In genomic region chr15:84216461-84217084, GRCm38 (mm10) we compare ENCODE assay signal across 8 mouse cellular contexts. TPM values are rescaled to one million over a fixed set of nuclear protein-coding genes. Genes with fewer than 3 reads are reported as not detected.
DNase-seq lines count a peak whose midpoint lies in the region; ATAC-seq lines count a peak whose summit lies in the region.

No protein-coding gene starts in this region.

- no peak overlapping the region for H3K9ac ChIP-seq in heart, embryonic 13.5 days
- H3K9ac ChIP-seq in midbrain, embryonic 11.5 days (ENCODE audit: low read length), result peak overlapping the region; percentile 16; the same call in 1 of the 2 replicates

- H3K4me2 ChIP-seq in heart, embryonic 13.5 days, result no peak overlapping the region
- no peak overlapping the region for H3K4me2 ChIP-seq in midbrain, embryonic 11.5 days

- intact Hi-C loops in heart, postnatal 10 days (cut with DNase I), result loop anchor here (10.0 kb wide), 1 partner anchor 398 kb away; no protein-coding TSS in a partner anchor
- intact Hi-C loops in left cerebral cortex, postnatal 4 days (cut with DNase I), result no loop called here

- no peaks in the 10 kb centered on the region for H3K27me3 ChIP-seq in heart, embryonic 13.5 days (replicated peaks)
- no peaks in the 10 kb centered on the region for H3K27me3 ChIP-seq in midbrain, embryonic 11.5 days (ENCODE audit: control insufficient read depth, insufficient read depth, low read length)

- 26% methylated on average over 7 of the region's 7 CpGs for WGBS in heart, embryonic 13.5 days
- 38% methylated on average over 7 of the region's 7 CpGs for WGBS in midbrain, embryonic 11.5 days

- DNase-seq in heart, postnatal 10 days, result no peak
- DNase-seq in embryo, embryonic 10.5 days (ENCODE audit: low spot score), result peak; percentile 79
- peak; percentile 78 for DNase-seq in kidney, adult 11 months
- DNase-seq in midbrain, embryonic 11.5 days (ENCODE audit: low spot score, missing footprints), result no peak
- DNase-seq in left cerebral cortex, postnatal 4 days, result no peak
- DNase-seq in left cerebral cortex, adult 9 months (ENCODE audit: low spot score in 2 of 2), result no peak

- H3K9me3 ChIP-seq in heart, embryonic 13.5 days, result no peaks in the 10 kb centered on the region
- H3K9me3 ChIP-seq in midbrain, embryonic 11.5 days (ENCODE audit: control insufficient read depth, low read length), result no peaks in the 10 kb centered on the region

- H3K4me3 ChIP-seq in heart, embryonic 13.5 days, result no peak overlapping the region
- no peak overlapping the region for H3K4me3 ChIP-seq in midbrain, embryonic 11.5 days (ENCODE audit: low read depth, low read length)

- peak overlapping the region; percentile 33; the same call in 1 of the 2 replicates for H3K27ac ChIP-seq in heart, embryonic 13.5 days (replicated peaks)
- H3K27ac ChIP-seq in midbrain, embryonic 11.5 days (ENCODE audit: low read depth, low read length), result no peak overlapping the region

- H3K4me1 ChIP-seq in heart, embryonic 13.5 days, result peaks cover 63% of the 10 kb centered on the region
- peaks cover 16% of the 10 kb centered on the region for H3K4me1 ChIP-seq in midbrain, embryonic 11.5 days (ENCODE audit: control insufficient read depth, insufficient read depth, low read length)

- peaks cover 27% of the 10 kb centered on the region for H3K36me3 ChIP-seq in heart, embryonic 13.5 days
- 0 out of 2 replicates have a peak, but pooled peaks cover 2% of the 10 kb centered on the region for H3K36me3 ChIP-seq in midbrain, embryonic 11.5 days (ENCODE audit: control insufficient read depth, insufficient read depth, low read length)

- ATAC-seq in heart, embryonic 13.5 days (ENCODE audit: extremely low read depth, insufficient number of reproducible peaks, low FRiP score, low TSS enrichment), result no peak
- ATAC-seq in midbrain, embryonic 11.5 days (ENCODE audit: low FRiP score), result no peak
- no peak for ATAC-seq in megakaryocyte-erythroid progenitor cell, adult 5-6 weeks (replicated peaks; ENCODE audit: low FRiP score, low TSS enrichment, poor library complexity, severe bottlenecking)

RNA-seq across cellular contexts. Expression of gene Parvb, which starts 15.3 kb away (rescaled TPM):
- polyA plus RNA-seq in heart, embryonic 13.5 days (2015; fragmentation: Nextera tagmentation; extraction: Ambion mirVana), result 12.7 and 15.5 TPM in 2 replicates
- total RNA-seq in heart, postnatal 10 days (2021), result 100 to 1,000 TPM; 165 to 174 TPM
- 10.2 and 10.8 TPM in 2 replicates for polyA plus RNA-seq in midbrain, embryonic 11.5 days (2014; fragmentation: Nextera tagmentation; extraction: Ambion mirVana)
- 10 to 100 TPM; 28.0 to 30.4 TPM for total RNA-seq in left cerebral cortex, postnatal 4 days (2021)
- total RNA-seq in megakaryocyte-erythroid progenitor cell, adult 5-6 weeks (2014; fragmentation: Nextera tagmentation), result 28.9 and 29.8 TPM in 2 replicates
- 2.1 and 3.2 TPM in 2 replicates for total RNA-seq in megakaryocyte-erythroid progenitor cell, adult 5-6 weeks (2017)

RNA-seq across cellular contexts. Expression of gene Samm50, which starts 24.5 kb away (rescaled TPM):
- polyA plus RNA-seq in heart, embryonic 13.5 days (2015; fragmentation: Nextera tagmentation; extraction: Ambion mirVana), result 103 and 117 TPM in 2 replicates
- total RNA-seq in heart, postnatal 10 days (2021), result 100 to 1,000 TPM; 254 to 262 TPM
- polyA plus RNA-seq in midbrain, embryonic 11.5 days (2014; fragmentation: Nextera tagmentation; extraction: Ambion mirVana), result 75.9 and 77.4 TPM in 2 replicates
- total RNA-seq in left cerebral cortex, postnatal 4 days (2021), result 10 to 100 TPM; 91.1 to 93.9 TPM
- 69.2 and 88.5 TPM in 2 replicates for total RNA-seq in megakaryocyte-erythroid progenitor cell, adult 5-6 weeks (2014; fragmentation: Nextera tagmentation)
- 46.4 and 53.9 TPM in 2 replicates for total RNA-seq in megakaryocyte-erythroid progenitor cell, adult 5-6 weeks (2017)

RNA-seq across cellular contexts. Expression of gene Pnpla3, which starts 48.9 kb away (rescaled TPM):
- polyA plus RNA-seq in heart, embryonic 13.5 days (2015; fragmentation: Nextera tagmentation; extraction: Ambion mirVana), result 0.88 and 0.94 TPM in 2 replicates
- 1 to 10 TPM; 4.5 to 4.6 TPM for total RNA-seq in heart, postnatal 10 days (2021)
- polyA plus RNA-seq in midbrain, embryonic 11.5 days (2014; fragmentation: Nextera tagmentation; extraction: Ambion mirVana), result 1.5 and 1.7 TPM in 2 replicates
- 10 to 100 TPM; 12.6 to 13.1 TPM for total RNA-seq in left cerebral cortex, postnatal 4 days (2021)
- not detected in 2 replicates for total RNA-seq in megakaryocyte-erythroid progenitor cell, adult 5-6 weeks (2014; fragmentation: Nextera tagmentation)
- total RNA-seq in megakaryocyte-erythroid progenitor cell, adult 5-6 weeks (2017), result not detected in 2 replicates

Comparison
In these comparisons a context has a peak if more than half of its experiments do, and no peak if none do; other contexts are left out.
1. DNase-seq: peak in embryo, embryonic 10.5 days (single experiment) and kidney, adult 11 months (single experiment); none in heart, postnatal 10 days (0 of 2), midbrain, embryonic 11.5 days (single experiment), left cerebral cortex, postnatal 4 days (single experiment) and left cerebral cortex, adult 9 months (0 of 2).
2. RNA of gene Parvb, which starts 15.3 kb away (total RNA-seq): 165 to 174 TPM in heart, postnatal 10 days; 28.0 to 30.4 TPM in left cerebral cortex, postnatal 4 days and 2.1 to 29.8 TPM in megakaryocyte-erythroid progenitor cell, adult 5-6 weeks; every median in the first group is over 4 times any median in the second.
3. RNA of gene Pnpla3, which starts 48.9 kb away (total RNA-seq): 12.6 to 13.1 TPM in left cerebral cortex, postnatal 4 days and 4.5 to 4.6 TPM in heart, postnatal 10 days; not detected in megakaryocyte-erythroid progenitor cell, adult 5-6 weeks; every median in the first group is over 4 times any median in the second.